Mouse (Mus musculus) G1E (cell line): ENCODE measurements around the gene Enox1. TPM values are rescaled to one million over a fixed set of nuclear protein-coding genes. Genes with fewer than 3 reads are reported as not detected.

ENCODE experiments used
- ATAC-seq: 2 replicates; pipeline ENCODE4 v1.8.0; 2016; ENCODE audit warnings: mild to moderate bottlenecking; ENCODE audit not compliant: insufficient number of reproducible peaks, poor library complexity, low FRiP score, severe bottlenecking; ENCODE audit errors: extremely low read depth
- DNase-seq: peaks from one replicate; pipeline ENCODE4 v3.0.0; 2012; ENCODE audit warnings: low spot score
- H3K27me3 ChIP-seq: 2 replicates; pipeline ENCODE4 v1.6.1; 2012; ENCODE audit warnings: mild to moderate bottlenecking, low read length, inconsistent platforms; ENCODE audit not compliant: insufficient read depth
- H3K36me3 ChIP-seq: replicated peaks from 2 replicates; pipeline ENCODE3; 2012; ENCODE audit warnings: mild to moderate bottlenecking, inconsistent platforms
- H3K4me1 ChIP-seq: 2 replicates; pipeline ENCODE4 v1.6.1; 2012; ENCODE audit warnings: low read depth, low read length, inconsistent platforms, mixed read lengths; ENCODE audit not compliant: insufficient read depth
- H3K4me3 ChIP-seq: 2 replicates; pipeline ENCODE4 v1.5.1; 2012; ENCODE audit warnings: low read depth, mild to moderate bottlenecking, inconsistent platforms, low read length, moderate library complexity, mixed read lengths
- H3K9me3 ChIP-seq: replicated peaks from 2 replicates; pipeline ENCODE4 v1.6.1; 2012; ENCODE audit warnings: inconsistent platforms
- CTCF ChIP-seq: IDR thresholded peaks from 2 replicates; pipeline ENCODE4 v1.5.1; 2012; ENCODE audit warnings: low read depth, low read length, inconsistent platforms, mixed read lengths
- GATA1 ChIP-seq: IDR thresholded peaks from 2 replicates; pipeline ENCODE4 v1.6.1; 2012; ENCODE audit warnings: borderline replicate concordance, low read length, inconsistent platforms, mixed read lengths
- GATA2 ChIP-seq: IDR thresholded peaks from 2 replicates; pipeline ENCODE4 v1.6.1; 2012; ENCODE audit warnings: low read depth, low read length, inconsistent platforms, borderline replicate concordance
- POLR2AphosphoS5 ChIP-seq: IDR thresholded peaks from 2 replicates; pipeline ENCODE4 v1.6.1; 2012; ENCODE audit warnings: low read depth, low read length, inconsistent platforms; ENCODE audit not compliant: insufficient replicate concordance
- TAL1 ChIP-seq: conservative IDR thresholded peaks from 2 replicates; pipeline ENCODE4 v1.6.1; 2012; ENCODE audit warnings: low read depth, low read length, inconsistent platforms, mixed read lengths
- polyA plus RNA-seq: library from polyadenylated mRNA; stranded (reverse); fragments of >175 nt; gene quantifications from 2 replicates; pipeline ENCODE4 v1.2.3, GENCODE M21; 2012
- total RNA-seq, 2 experiments: library from RNA; stranded (forward) in 1 of 2; stranded (reverse) in 1 of 2; fragments of 200-1000 nt in 1 of 2; fragments of >200 nt in 1 of 2; fragmentation: Nextera tagmentation in 1 of 2; gene quantifications; 2 replicates each; pipeline ENCODE4 v1.2.3; 2014 to 2017

The Enox1 gene
- total and polyA plus RNA-seq, 3 experiments: 0.05 TPM; not detected in 2

DNA sequence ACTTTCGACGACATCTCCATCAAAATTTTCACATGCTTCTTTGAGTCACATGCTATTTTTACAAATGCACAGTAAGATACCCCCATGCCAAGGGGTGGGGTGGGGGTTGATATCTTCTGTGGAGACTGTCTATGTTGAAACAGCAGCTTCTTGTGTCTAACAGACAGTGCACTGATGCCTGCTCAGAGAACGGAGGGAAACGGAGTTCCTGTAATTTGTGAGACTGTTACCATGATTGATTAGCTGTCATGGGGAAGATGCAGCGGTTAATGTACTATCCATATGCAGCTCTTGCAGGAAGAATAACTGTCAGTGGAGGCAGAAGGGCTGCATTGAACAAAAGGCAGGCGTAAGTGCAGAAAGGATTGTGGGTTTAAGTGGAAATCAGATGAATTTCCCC, 117.2 kb downstream of the Enox1 start:
- peaks cover 40% of the 10 kb centered on the region for H3K9me3 ChIP-seq
- no peaks in the 10 kb centered on the region for H3K4me1 ChIP-seq
- ATAC-seq (no peak), DNase-seq (no peak)
- no peak for TF ChIP-seq TAL1
- TF ChIP-seq POLR2AphosphoS5: no peak
- no peak for TF ChIP-seq GATA2
- no peak for TF ChIP-seq GATA1
- no peak for TF ChIP-seq CTCF
- no peaks in the 10 kb centered on the region for H3K27me3 ChIP-seq
- no peaks in the 10 kb centered on the region for H3K36me3 ChIP-seq
- H3K4me3 ChIP-seq: no peak overlapping the region

DNA sequence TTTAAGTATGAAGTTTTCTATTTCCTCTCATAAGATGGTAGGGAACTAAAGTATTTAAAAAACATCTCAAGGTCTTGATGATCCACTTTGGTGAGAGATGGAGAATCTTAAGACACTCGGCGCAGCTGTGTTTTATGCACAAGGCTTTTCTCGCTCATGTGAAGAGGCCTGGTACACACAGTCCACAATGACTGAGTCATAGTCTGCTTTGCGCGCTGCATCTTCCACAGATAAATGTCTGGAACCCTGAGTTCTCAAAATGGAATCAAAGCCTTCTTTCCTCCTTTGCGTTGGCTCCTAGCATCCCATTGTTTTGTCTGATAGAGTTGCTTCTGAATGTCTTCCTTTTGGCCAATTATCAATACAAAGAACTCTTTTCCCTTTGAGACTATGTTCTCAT, 119.0 kb downstream of the Enox1 start:
- DNase-seq: no peak
- Histone ChIP-seq H3K4me1 (no peaks in the 10 kb centered on the region), H3K27me3 (no peaks in the 10 kb centered on the region), H3K9me3 (peaks cover 41% of the 10 kb centered on the region), H3K36me3 (no peaks in the 10 kb centered on the region), H3K4me3 (no peak overlapping the region)
- ATAC-seq: no peak
- TF ChIP-seq GATA2: no peak
- no peak for TF ChIP-seq CTCF
- TF ChIP-seq TAL1: no peak
- TF ChIP-seq POLR2AphosphoS5: no peak
- TF ChIP-seq GATA1: no peak

DNA sequence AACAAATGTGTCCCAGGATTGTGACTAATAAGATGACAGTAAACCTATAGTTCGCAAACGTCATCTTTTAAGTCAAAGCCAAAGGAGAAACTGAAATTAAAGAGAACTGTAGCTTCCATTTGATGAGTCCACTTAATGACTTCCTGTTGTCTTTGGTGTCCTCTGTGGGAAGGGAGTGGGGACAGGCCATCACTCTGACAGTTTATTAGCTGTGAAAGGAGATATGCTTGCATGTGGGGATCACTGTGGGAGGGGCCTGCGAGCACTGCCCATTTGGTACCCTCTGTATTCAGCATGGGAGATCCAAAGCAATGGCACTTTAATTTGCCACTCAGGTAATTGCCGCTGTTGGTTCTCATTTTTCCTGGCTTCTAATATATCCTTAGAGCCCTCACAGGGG, 122.6 kb downstream of the Enox1 start:
- TF ChIP-seq GATA1: no peak
- no peak for TF ChIP-seq TAL1
- no peak for TF ChIP-seq CTCF
- no peaks in the 10 kb centered on the region for H3K4me1 ChIP-seq
- H3K4me3 ChIP-seq: no peak overlapping the region
- H3K9me3 ChIP-seq: peaks cover 30% of the 10 kb centered on the region
- no peaks in the 10 kb centered on the region for H3K27me3 ChIP-seq
- no peak for ATAC-seq
- DNase-seq: no peak
- H3K36me3 ChIP-seq: no peaks in the 10 kb centered on the region

DNA sequence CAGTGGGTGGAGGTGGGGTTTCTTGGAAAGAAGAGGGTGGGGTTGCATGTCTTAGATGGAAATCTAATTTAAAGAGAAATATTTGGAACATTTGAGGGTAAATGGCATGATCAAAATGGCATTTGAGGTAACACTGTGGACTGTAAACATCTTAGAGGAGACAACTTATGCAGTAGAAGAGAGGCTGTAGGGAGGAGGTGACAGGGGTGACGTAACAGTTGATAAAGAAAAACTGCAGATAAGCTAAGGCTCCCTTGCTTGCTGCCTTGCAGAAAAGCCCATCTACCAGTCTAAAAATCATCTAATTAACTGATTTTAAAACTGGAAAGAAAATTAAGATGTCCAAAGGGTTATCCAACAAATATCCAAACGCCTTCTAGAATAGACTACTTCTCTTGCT, 123.9 kb downstream of the Enox1 start:
- TF ChIP-seq POLR2AphosphoS5 (no peak), GATA1 (no peak), TAL1 (no peak), CTCF (no peak), GATA2 (no peak)
- H3K9me3 ChIP-seq: peaks cover 38% of the 10 kb centered on the region
- H3K4me3 ChIP-seq: no peak overlapping the region
- H3K27me3 ChIP-seq: no peaks in the 10 kb centered on the region
- H3K4me1 ChIP-seq: no peaks in the 10 kb centered on the region
- H3K36me3 ChIP-seq: no peaks in the 10 kb centered on the region
- ATAC-seq (no peak), DNase-seq (no peak)

DNA sequence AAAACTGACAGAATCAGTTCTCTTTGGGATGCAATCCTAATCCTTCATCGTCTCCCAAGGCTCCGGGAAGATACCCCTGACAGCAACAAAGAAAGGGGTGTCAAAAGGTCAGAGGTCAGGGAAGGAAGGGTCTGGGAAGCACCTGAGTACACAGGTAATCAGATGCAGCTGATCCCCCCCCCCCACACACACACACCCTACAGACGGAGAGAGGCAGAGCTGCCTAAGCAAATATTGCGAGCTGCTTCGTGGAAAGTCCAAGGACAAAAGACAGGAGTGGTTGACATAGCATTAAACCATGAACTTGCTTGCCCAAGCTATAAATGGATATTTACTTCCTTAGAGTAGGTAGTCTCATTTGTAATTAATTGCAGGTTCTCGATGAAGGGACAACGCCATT, 124.3 kb downstream of the Enox1 start:
- no peak for ATAC-seq
- DNase-seq: no peak

DNA sequence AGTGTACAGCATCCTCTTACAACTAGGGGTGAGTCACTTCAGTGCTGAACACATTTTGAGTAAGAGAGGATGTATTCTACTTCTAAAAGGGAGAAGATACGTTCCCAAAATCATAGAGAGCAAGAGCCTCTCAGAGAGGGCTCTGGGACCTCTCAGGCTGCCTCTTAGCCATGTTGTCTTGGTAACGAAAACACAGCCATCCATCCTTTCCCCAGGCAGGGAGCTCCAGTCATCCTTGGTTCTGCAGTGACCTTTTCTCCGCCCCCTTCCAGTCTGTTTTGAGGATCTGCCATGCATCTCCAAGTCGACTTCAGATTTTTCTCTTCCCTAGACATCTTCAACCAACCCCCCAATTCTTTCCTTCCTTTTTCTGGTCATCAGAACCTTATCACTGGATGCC, 127.4 kb downstream of the Enox1 start:
- Histone ChIP-seq H3K4me3 (no peak overlapping the region), H3K36me3 (no peaks in the 10 kb centered on the region), H3K9me3 (peaks cover 48% of the 10 kb centered on the region), H3K27me3 (no peaks in the 10 kb centered on the region), H3K4me1 (no peaks in the 10 kb centered on the region)
- DNase-seq (no peak), ATAC-seq (no peak)
- no peak for TF ChIP-seq GATA1
- TF ChIP-seq POLR2AphosphoS5: no peak
- no peak for TF ChIP-seq CTCF
- no peak for TF ChIP-seq GATA2
- no peak for TF ChIP-seq TAL1

More for the DNA sequence above, 124.3 kb downstream of the Enox1 start:
- no peaks in the 10 kb centered on the region for H3K27me3 ChIP-seq
- no peaks in the 10 kb centered on the region for H3K4me1 ChIP-seq
- no peak overlapping the region for H3K4me3 ChIP-seq
- no peak for TF ChIP-seq TAL1
- no peak for TF ChIP-seq GATA1
- no peak for TF ChIP-seq GATA2
- no peak for TF ChIP-seq CTCF
- no peak for TF ChIP-seq POLR2AphosphoS5
- H3K9me3 ChIP-seq: peaks cover 39% of the 10 kb centered on the region
- no peaks in the 10 kb centered on the region for H3K36me3 ChIP-seq

DNA sequence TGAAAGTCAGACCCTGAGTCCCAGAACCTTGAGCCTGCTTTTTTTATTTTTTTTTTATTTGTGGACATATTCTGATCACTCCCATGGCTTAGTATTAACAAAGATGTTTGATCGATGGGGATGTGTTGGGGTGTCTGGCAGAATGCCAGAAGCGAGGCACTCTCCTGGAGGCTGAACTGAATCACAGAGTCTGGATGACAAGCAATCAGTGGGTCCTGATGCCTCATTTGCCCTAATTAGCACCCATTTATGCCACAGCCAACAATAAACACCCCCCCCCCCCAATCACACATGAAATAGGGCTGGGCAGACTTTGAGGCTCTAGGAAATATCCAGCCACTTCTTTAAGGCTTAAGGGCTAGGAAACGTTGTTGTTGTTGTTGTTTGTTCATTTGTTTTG, 128.9 kb downstream of the Enox1 start:
- DNase-seq (no peak), ATAC-seq (no peak)
- Histone ChIP-seq H3K4me1 (no peaks in the 10 kb centered on the region), H3K27me3 (no peaks in the 10 kb centered on the region), H3K36me3 (no peaks in the 10 kb centered on the region), H3K9me3 (peaks cover 48% of the 10 kb centered on the region), H3K4me3 (no peak overlapping the region)
- no peak for TF ChIP-seq GATA1
- TF ChIP-seq GATA2: no peak
- no peak for TF ChIP-seq TAL1
- no peak for TF ChIP-seq POLR2AphosphoS5
- no peak for TF ChIP-seq CTCF
